Mouse (Mus musculus) intestine, embryonic 16.5 days (tissue): ENCODE data around the gene Cdc42bpa. TPM values are rescaled to one million over a fixed set of nuclear protein-coding genes. Genes with fewer than 3 reads are reported as not detected.

Experiments used
- ATAC-seq: fragments of 200-750 bp; cut with Nextera tagmentation; 2 replicates; pipeline ENCODE4 v1.8.0; 2017; ENCODE audit warnings: moderate TSS enrichment, moderate library complexity
- H3K27ac ChIP-seq: fragments of 300-500 bp; sonication (generic); 2 replicates; pipeline ENCODE4 v1.5.1; 2014; ENCODE audit warnings: mild to moderate bottlenecking, low read length
- H3K27me3 ChIP-seq: fragments of 300-500 bp; sonication (generic); replicated peaks from 2 replicates; pipeline ENCODE4 v1.6.1; 2014; ENCODE audit warnings: low read length, control low read depth, mixed read lengths; ENCODE audit not compliant: control insufficient read depth, insufficient read depth
- H3K36me3 ChIP-seq: fragments of 300-500 bp; sonication (generic); 2 replicates; pipeline ENCODE4 v1.6.1; 2014; ENCODE audit warnings: low read length, control low read depth; ENCODE audit not compliant: control insufficient read depth, insufficient read depth
- H3K4me1 ChIP-seq: fragments of 300-500 bp; sonication (generic); 2 replicates; pipeline ENCODE4 v1.6.1; 2014; ENCODE audit warnings: low read length, control low read depth, mixed read lengths; ENCODE audit not compliant: control insufficient read depth, insufficient read depth
- H3K4me2 ChIP-seq: fragments of 300-500 bp; sonication (generic); 2 replicates; pipeline ENCODE4 v1.6.1; 2014; ENCODE audit warnings: low read depth, low read length, control low read depth
- H3K4me3 ChIP-seq: fragments of 300-500 bp; sonication (generic); 2 replicates; pipeline ENCODE4 v1.5.1; 2014; ENCODE audit warnings: mild to moderate bottlenecking, low read length
- H3K9ac ChIP-seq: fragments of 300-500 bp; sonication (generic); 2 replicates; pipeline ENCODE4 v1.6.1; 2014; ENCODE audit warnings: low read depth, low read length
- H3K9me3 ChIP-seq: fragments of 300-500 bp; sonication (generic); 2 replicates; pipeline ENCODE4 v1.6.1; 2016; ENCODE audit warnings: low read length, control low read depth; ENCODE audit not compliant: control insufficient read depth
- WGBS: fragments of 180-500 bp; shearing (Covaris S2); extraction: QIAGEN DNeasy Blood & Tissue Kit; methylation state at CpG from one replicate; pipeline ENCODE4 v1.1.7; 2014; 5-methylcytosine and 5-hydroxymethylcytosine counted together
- polyA plus RNA-seq: library from polyadenylated mRNA; unstranded; fragments of >200 nt; fragmentation: Nextera tagmentation; extraction: Ambion mirVana; gene quantifications from 2 replicates; pipeline ENCODE4 v1.2.1, GENCODE M21; 2015

Cdc42bpa gene
- polyA plus RNA-seq, 1 experiment from 2014 or later = 8.2 TPM

DNA sequence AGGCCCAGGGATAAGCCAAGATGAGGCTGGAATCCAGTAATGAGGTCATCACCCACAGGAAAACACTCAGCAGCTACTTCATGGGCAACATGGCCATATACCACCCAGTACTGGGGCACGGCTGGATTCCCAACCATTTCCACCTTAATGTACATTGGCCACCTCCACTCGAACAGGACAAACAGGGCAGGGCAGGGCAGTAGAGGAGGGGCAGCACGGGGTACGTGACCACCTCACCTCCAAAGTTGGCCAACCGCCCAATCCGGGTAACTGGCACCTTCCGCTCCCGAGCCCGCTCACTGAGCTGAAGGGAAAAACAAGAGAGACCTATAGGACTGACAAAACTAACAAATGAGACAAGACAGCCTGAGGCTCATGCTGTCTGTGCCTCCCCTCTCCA, 218.1 kb downstream of the Cdc42bpa start:
- H3K4me2 ChIP-seq = no peak overlapping the region
- peaks cover 23% of the 10 kb centered on the region for H3K4me1 ChIP-seq
- no peak overlapping the region for H3K27ac ChIP-seq
- no peak for ATAC-seq
- WGBS = 87% methylated on average over 9 of the region's 9 CpGs
- no peaks in the 10 kb centered on the region for H3K9me3 ChIP-seq
- H3K9ac ChIP-seq = 0 out of 2 replicates have a peak overlapping the region, but pooled peaks have one; percentile 10
- H3K27me3 ChIP-seq = no peaks in the 10 kb centered on the region
- no peak overlapping the region for H3K4me3 ChIP-seq
- no peaks in the 10 kb centered on the region for H3K36me3 ChIP-seq

DNA sequence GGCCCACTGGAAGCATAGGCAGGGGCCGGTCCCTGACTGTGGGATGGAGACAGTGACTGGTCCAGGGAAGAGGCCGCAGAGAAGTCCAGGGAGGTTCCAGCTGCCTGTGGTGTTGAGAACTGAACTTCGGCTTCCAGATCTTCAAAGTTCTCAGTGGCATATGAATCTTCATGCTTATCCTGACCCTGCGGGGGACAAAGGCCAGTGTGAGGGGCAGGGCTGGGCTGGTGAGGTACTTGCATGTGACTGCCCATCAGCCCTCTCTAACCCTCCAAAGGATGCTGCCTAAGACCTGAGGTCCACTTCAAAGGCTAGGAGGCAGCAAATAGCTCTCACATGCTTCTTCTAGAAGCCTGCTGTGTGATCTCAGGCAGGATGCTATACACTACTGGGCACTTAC, 218.8 kb downstream of the Cdc42bpa start:
- Histone ChIP-seq H3K9me3 (no peaks in the 10 kb centered on the region), H3K36me3 (no peaks in the 10 kb centered on the region), H3K4me1 (peaks cover 23% of the 10 kb centered on the region), H3K27ac (no peak overlapping the region), H3K4me3 (no peak overlapping the region), H3K9ac (no peak overlapping the region; the same call in 1 of the 2 replicates), H3K27me3 (no peaks in the 10 kb centered on the region), H3K4me2 (no peak overlapping the region)
- no peak for ATAC-seq
- WGBS = 96% methylated on average over 4 of the region's 4 CpGs

DNA sequence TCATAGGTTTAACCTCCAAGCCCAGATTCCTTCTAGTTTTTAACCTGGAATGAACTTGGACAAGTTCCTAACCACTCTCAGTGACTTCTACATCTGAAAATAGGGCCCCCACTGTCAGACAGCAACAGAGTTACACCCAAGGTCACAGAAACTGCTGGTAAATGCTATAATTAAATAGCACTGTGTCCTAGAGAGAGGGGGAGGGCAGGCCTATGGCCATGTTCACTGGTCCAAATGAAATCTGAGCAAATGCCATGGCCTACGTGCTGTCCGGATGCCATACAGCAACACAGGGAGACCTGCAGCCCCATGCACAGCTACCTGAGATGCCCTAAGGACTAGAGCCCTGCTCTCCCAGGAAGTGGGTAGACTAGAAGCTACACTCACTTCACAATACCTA, 219.6 kb downstream of the Cdc42bpa start:
- no peak overlapping the region for H3K27ac ChIP-seq
- peaks cover 23% of the 10 kb centered on the region for H3K4me1 ChIP-seq
- H3K36me3 ChIP-seq = no peaks in the 10 kb centered on the region
- H3K9ac ChIP-seq = no peak overlapping the region
- ATAC-seq = no peak
- 87% methylated on average over 2 of the region's 2 CpGs for WGBS
- no peaks in the 10 kb centered on the region for H3K27me3 ChIP-seq
- no peak overlapping the region for H3K4me2 ChIP-seq
- H3K4me3 ChIP-seq = no peak overlapping the region
- H3K9me3 ChIP-seq = no peaks in the 10 kb centered on the region

DNA sequence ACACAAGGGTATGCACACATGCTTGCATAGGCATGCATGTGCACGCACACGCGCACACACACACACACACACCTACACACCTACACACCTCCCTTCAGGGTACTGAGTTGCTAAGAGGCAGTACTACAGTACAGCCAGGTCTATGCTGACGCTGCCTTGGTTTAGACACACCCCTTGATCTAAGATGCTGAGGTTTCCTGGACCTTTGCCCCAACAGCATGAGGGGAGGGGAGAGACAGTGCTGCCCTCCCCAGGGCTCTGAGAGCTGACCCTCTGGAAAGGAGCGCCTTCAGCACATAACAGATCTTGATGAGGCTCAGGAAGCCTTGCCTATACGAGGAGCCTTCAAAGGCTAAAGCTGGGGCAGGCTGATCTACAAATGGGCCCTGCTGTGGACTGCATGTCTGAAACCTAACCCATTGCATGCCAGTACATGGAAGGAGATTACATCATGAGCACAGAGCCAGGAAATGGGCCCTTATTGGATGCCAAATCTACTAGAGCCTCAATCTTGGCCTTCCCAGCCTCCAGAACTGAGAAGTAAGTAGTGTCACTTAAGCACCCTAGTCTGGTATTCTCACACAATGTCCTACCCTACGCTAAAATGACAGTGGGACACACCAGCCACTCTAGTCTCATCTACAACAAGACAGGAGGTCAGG, 221.2 kb downstream of the Cdc42bpa start:
- Histone ChIP-seq H3K36me3 (no peaks in the 10 kb centered on the region), H3K4me3 (no peak overlapping the region), H3K9me3 (no peaks in the 10 kb centered on the region), H3K4me1 (peaks cover 33% of the 10 kb centered on the region), H3K27me3 (no peaks in the 10 kb centered on the region), H3K27ac (peak overlapping the region; percentile 13; the same call in 1 of the 2 replicates), H3K9ac (no peak overlapping the region), H3K4me2 (no peak overlapping the region)
- 0 out of 2 replicates have a peak, but pooled peaks have one; percentile 8 for ATAC-seq
- WGBS = 84% methylated on average over 7 of the region's 7 CpGs

DNA sequence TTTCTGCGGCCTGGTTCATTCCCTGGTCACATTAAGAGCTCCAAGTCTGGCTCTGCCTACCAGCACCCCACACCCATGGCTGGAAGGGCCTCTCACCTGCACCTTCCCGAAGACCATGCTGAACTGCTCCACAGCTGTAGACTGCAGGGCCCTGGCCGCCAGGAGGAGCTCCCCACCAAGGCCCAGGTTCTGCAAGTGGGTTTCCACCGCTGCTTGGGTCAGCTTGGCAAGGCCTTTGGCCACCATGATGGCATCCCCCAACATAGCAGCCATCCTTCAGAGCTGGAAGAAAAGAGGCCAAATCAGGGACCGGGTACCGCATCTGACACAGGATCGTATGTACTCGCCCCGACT, 221.7 kb downstream of the Cdc42bpa start:
- Histone ChIP-seq H3K4me3 (no peak overlapping the region), H3K9ac (no peak overlapping the region), H3K9me3 (no peaks in the 10 kb centered on the region), H3K4me1 (peaks cover 36% of the 10 kb centered on the region), H3K36me3 (no peaks in the 10 kb centered on the region), H3K27me3 (no peaks in the 10 kb centered on the region), H3K27ac (peak overlapping the region; percentile 66), H3K4me2 (no peak overlapping the region)
- no peak for ATAC-seq
- 90% methylated on average over 9 of the region's 9 CpGs for WGBS

DNA sequence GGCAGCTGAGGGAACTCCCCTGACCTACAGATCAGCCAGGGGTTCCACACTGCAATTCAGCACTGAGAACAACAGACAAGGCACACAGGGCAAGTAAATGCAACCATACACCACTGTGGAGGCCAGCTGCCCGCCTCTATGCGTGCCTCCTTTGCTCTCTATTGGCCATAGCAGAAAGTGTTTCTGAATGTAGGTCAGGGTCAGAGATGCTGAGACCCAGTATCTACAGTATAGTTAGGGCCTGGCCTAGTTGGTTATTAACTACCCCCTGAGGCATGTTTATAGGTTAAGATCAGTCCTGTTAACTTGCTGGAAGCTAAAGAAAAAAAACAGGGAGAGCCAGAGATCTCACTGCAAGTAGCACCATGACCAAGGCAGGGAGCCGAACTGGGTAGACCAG, 222.5 kb downstream of the Cdc42bpa start:
- peaks cover 36% of the 10 kb centered on the region for H3K4me1 ChIP-seq
- peak; percentile 45 for ATAC-seq
- H3K9me3 ChIP-seq = no peaks in the 10 kb centered on the region
- H3K36me3 ChIP-seq = no peaks in the 10 kb centered on the region
- peak overlapping the region; percentile 46; the same call in 1 of the 2 replicates for H3K9ac ChIP-seq
- H3K27me3 ChIP-seq = no peaks in the 10 kb centered on the region
- no peak overlapping the region for H3K4me3 ChIP-seq
- peak overlapping the region; percentile 66 for H3K27ac ChIP-seq
- no peak overlapping the region for H3K4me2 ChIP-seq
- 51% methylated on average over 3 of the region's 3 CpGs for WGBS

DNA sequence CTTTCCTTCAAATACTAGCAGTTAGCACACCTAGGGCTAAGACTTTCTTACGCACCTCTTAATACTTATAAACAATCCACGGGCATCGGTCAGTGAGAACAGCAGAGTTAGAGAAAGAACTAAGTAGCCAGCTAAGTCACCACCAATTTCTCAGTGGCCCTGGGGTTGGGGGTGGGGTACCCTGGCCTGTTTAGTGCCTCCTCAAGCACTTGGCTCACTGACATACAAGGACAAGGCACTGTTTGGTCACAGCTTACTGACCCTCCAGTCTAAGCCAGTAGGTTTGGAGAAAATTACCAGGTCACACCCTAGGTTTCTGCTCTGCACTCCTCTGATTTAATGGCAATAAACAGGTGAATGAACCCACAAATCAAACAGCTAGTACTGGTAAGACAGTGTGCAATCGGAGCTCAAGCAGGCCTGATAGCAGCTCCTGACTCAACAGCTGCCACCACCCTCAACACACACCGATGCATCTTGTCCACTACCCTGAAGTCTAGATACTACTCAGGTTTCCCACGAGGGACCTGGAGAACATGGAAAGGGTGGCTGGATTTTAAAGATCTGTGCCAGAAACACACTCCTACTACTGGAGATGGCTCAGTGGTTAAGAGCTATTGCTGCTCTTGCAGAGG, 223.4 kb downstream of the Cdc42bpa start:
- no peak overlapping the region for H3K4me3 ChIP-seq
- no peaks in the 10 kb centered on the region for H3K36me3 ChIP-seq
- H3K27me3 ChIP-seq = no peaks in the 10 kb centered on the region
- H3K4me2 ChIP-seq = no peak overlapping the region
- peak overlapping the region; percentile 66 for H3K27ac ChIP-seq
- WGBS = 68% methylated on average over 6 of the region's 6 CpGs
- ATAC-seq = no peak
- no peak overlapping the region for H3K9ac ChIP-seq
- H3K9me3 ChIP-seq = no peaks in the 10 kb centered on the region
- peaks cover 36% of the 10 kb centered on the region for H3K4me1 ChIP-seq

DNA sequence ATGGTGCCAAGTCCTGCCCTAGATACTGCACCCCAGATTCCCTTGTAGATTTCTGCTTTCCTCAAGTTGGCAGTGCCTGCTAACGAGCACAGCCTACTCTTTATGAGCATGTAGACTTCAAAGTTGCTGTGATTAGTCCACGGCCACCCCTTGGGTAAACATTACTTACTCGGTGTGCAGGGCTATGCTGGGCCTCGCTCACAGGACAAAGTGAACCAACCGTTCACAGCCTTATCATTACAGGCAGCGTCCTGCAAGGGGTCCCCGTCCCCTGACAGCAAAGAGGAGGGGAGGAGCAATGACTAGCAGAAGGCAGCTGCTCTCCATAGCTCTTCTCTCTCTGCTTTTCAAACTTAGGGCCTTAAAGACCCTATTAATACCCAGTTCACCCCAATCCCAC, 224.5 kb downstream of the Cdc42bpa start:
- Histone ChIP-seq H3K27me3 (no peaks in the 10 kb centered on the region), H3K9me3 (no peaks in the 10 kb centered on the region), H3K4me2 (peak overlapping the region; percentile 25; the same call in 1 of the 2 replicates), H3K36me3 (no peaks in the 10 kb centered on the region), H3K4me1 (peaks cover 36% of the 10 kb centered on the region), H3K9ac (peak overlapping the region; percentile 40; the same call in 1 of the 2 replicates), H3K4me3 (no peak overlapping the region), H3K27ac (peak overlapping the region; percentile 68)
- peak; percentile 86 for ATAC-seq
- 29% methylated on average over 7 of the region's 7 CpGs for WGBS

DNA sequence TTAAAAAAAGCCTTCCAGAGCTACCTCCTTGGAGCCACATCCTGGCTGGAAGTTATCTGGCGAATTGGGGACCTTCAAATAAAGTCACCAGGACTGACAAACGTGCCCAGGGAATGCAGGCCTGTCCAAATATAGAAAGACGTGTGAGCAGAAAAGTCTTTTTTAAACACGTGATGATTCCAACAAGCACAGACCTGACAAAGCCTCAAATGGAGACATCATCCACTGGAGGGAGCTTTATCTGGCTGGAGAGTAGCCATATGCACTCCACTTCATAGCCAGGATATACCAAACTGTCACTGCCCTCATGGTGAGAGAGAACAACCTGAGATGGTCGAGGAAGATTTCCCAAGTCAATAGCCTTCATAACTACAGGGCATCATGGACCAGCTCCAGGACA, 225.6 kb downstream of the Cdc42bpa start:
- peaks cover 36% of the 10 kb centered on the region for H3K4me1 ChIP-seq
- ATAC-seq = no peak
- H3K4me2 ChIP-seq = no peak overlapping the region
- 68% methylated on average over 5 of the region's 5 CpGs for WGBS
- no peak overlapping the region for H3K9ac ChIP-seq
- H3K27ac ChIP-seq = 0 out of 2 replicates have a peak overlapping the region, but pooled peaks have one; percentile 23
- H3K9me3 ChIP-seq = no peaks in the 10 kb centered on the region
- no peaks in the 10 kb centered on the region for H3K36me3 ChIP-seq
- no peaks in the 10 kb centered on the region for H3K27me3 ChIP-seq
- H3K4me3 ChIP-seq = no peak overlapping the region
